Mouse (Mus musculus) urinary bladder, postnatal 25 days (tissue): ENCODE results near the gene Smyd4.
"Not testable (repeated sequence)": the region's sequence is repeated elsewhere in the genome, so short reads cannot be mapped to it uniquely, and the experiment has no call there.

Experiments
- DNase-seq: peaks from one replicate; pipeline ENCODE4 v3.0.0; 2022; ENCODE audit warnings: low spot score

The Smyd4 gene

DNA sequence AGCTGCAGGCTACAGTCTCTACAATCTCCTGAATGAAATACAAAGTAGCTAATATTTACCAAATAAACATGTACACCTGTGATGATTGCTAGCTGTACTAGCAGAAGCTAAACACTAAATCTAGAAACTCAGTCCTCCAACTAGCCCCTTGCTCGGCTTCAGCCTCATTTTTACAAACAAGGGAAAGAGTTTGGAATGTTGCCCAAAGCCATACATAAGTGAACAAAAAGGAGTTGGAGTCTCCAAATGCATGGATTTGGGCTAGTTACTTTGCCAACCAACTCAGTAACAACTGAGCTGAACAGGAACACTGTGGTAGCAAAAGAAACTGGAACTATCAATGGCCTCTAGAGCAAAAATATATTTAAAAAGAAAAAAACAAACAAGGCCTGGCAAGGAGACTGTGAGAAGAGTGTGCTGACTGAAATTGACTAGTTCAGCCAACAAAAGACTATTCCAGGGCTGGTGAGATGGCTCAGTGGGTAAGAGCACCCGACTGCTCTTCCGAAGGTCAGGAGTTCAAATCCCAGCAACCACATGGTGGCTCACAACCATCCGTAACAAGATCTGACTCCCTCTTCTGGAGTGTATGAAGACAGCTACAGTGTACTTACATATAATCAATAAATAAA lies 1.6 kb upstream of the Smyd4 start:
- DNase-seq = no peak

DNA sequence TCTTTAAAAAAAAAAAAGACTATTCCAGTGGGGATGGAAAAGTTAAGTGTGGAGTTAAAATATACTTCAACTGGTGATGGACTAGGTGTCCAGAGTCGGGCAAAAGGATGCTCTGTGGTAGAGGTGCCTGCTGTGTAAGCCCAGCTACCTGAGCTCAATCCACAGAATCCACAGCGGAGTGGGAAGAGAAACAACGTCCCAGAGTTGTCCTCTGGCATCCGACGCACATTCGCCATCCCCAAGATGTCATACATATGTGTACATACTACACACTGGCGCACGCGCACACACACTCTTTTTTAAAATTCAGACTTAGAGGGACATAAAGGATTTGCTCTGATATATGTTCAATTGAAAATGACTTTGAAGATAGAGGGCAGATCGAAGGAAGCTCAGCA lies 1.0 kb upstream of the Smyd4 start:
- no peak for DNase-seq

DNA sequence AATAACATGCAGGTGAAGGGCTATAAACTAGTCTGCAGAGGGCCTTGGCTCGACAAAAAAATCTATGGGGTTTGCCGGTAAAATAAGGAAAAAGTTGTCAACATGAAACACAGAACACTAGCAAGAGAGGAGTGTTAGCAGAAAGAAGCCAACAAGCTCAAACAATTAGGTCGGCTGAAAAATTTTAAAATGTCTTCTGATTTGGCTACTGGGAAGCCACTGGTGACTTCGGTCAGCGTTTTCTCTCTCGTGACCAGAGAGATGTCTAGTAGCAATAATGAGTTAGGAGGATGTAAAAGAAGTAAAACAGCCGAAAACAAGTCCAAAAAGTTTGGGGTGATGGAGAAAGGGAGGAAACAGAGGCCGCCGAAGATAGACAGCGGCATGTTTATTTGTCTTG lies 637 bp upstream of the Smyd4 start:
- DNase-seq = no peak

- no peak for DNase-seq
Observed at GRCm38 (mm10) chr11:75348890-75349261, 643 bp downstream of the Smyd4 start.

GRCm38 (mm10) chr11:75351225-75351624 lies 3.0 kb downstream of the Smyd4 start:
- DNase-seq = no peak

- no peak for DNase-seq
Observed at GRCm38 (mm10) chr11:75355475-75355874, 7.2 kb downstream of the Smyd4 start.

- DNase-seq = no peak
Observed at GRCm38 (mm10) chr11:75377125-75377524, 28.9 kb downstream of the Smyd4 start.

DNA sequence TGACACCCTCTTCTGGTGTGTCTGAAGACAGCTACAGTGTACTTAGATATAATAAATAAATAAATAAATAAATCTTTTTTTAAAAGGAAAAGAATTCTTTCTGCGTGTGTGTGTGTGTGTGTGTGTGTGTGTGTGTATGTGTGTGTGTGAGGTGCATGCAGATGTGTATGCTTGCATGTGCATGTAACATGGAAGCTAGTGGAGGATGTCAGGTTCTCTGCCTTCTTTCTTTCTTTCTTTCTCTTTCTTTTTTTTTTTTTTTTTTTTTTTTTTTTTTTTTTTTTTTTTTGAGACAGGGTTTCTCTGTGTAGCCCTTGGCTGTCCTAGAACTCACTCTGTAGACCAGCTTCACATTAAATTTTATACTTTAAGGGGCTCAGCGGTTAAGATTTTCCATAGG lies 30.6 kb downstream of the Smyd4 start:
- DNase-seq = not testable (repeated sequence)

DNA sequence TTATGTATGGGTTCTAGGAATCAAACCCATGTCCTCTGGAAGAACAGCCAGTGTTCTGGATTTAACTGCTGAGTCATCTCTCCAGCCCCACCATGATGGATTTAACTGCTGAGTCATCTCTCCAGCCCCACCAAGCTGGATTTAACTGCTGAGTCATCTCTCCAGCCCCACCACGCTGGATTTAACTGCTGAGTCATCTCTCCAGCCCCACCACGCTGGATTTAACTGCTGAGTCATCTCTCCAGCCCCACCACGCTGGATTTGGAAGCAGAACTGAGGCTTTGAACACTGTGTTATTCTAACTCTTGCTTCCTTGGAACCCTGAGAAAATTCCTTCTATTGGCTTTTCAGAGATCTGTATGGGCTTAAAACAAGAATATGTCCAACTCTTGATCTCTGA lies 35.3 kb downstream of the Smyd4 start:
- DNase-seq = not testable (repeated sequence)

GRCm38 (mm10) chr11:75395611-75396010 lies 47.4 kb downstream of the Smyd4 start:
- DNase-seq = no peak

DNA sequence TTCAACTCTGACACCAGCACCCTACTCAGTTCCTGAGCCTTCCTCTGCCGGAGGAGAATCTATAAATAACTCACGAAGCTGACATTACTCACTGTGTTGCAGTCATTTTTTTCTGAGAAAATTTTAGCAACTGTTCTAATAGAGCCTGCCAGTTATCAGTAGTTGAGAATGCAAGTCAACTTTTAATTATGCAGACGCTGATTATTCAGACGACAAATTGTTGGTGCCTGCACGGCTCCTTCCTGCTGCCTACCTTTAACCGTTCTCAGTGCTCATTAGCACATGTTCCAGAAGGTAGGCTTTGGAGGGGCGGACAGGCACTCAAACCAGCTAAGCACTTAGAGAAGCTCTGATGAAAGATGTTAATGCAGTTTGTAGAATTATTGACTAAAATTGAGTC lies 49.2 kb downstream of the Smyd4 start:
- DNase-seq = no peak

GRCm38 (mm10) chr11:75399411-75399841 lies 51.2 kb downstream of the Smyd4 start:
- DNase-seq = no peak

DNA sequence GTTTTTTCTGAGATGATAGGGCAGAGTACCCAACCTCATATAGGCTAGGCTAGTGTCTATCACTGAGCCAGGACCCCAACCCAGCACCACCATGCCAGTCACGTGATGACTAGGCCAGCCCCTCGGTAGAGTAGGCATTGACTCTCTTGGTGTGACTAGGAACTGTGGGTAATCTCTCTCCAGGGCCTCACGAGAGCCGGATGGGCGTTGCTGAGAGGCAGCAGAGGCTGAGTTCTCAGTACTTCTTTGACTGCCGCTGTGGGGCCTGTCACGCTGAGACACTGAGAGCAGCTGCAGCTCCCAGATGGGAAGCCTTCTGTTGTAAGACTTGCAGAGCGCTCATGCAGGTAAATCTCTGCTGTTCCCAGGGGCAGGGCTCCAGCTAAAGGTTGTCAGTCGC lies 51.9 kb downstream of the Smyd4 start:
- DNase-seq = no peak

- DNase-seq = no peak
Observed at GRCm38 (mm10) chr11:75402271-75402690, 54.0 kb downstream of the Smyd4 start.

DNA sequence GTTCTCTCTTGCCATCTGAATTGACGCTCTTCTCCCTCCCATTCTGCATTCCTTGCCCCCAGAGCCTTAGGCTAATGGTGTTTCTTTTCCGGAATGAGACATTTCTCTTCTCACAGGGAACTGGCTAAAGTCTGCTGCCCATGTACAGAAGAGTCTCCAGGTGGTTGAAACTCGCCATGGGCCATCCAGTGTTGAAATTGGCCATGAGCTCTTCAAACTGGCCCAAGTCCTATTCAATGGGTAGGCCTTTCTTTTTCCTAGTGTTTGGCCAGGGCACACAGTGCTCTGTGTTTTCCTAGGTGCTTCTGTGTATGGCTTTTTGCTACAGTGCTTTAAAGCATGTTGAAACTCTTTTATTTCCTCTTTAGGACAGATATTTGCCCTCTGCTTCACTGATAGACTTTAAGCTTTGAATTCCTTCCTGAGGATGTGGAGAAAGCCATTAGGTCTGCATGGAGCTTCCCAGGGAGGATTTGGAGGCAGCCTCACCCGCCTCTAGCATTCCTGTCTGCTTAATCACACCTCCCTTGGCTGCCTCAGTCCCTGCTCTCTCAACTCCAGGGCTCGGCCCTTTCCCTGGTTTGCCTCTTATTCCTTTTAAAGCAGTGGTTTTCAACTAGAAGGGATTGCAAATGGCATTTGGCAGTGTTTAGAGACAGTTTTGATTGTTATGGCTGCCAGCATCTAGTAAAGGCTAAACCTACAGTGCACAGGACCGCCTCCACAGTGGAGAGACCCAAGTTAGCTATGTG lies 55.2 kb downstream of the Smyd4 start:
- DNase-seq = no peak

- no peak for DNase-seq
Observed at GRCm38 (mm10) chr11:75404801-75405200, 56.6 kb downstream of the Smyd4 start.

DNA sequence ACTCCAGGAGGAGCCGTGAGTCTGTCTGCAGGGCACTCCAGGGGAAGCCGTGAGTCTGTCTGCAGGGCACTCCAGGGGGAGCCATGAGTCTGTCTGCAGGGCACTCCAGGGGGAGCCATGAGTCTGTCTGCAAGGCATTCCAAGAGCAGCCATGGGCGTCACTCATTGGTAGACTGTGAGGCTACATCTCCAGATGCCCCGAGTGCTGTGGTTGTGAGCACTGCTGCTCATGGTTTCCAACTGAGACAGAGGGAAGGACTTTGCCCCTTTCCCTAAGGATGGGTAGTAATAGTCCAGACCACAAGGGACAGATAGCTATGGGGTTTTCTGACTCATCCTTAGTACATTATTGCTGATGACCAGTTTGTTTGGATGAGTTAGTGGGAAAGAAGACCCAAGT lies 57.9 kb downstream of the Smyd4 start:
- DNase-seq = no peak

DNA sequence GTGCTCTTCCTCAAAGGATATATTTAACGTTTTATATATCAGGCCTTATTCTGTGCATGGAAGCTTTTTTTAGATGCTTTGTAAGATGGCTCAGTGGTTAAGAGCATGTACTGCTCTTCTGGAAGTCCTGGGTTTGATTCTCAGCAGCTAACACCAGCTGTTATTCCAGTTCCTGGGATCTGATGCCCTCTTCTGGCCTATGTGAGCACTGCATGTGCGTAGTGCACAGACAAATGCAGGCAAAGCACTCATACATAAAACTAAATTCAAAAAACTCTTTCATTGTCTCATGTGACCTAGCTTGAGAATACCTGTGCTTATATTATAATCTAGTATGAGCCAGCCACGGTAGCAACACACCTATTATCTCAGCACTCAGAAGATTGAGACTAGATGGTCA lies 58.6 kb downstream of the Smyd4 start:
- DNase-seq = no peak

DNA sequence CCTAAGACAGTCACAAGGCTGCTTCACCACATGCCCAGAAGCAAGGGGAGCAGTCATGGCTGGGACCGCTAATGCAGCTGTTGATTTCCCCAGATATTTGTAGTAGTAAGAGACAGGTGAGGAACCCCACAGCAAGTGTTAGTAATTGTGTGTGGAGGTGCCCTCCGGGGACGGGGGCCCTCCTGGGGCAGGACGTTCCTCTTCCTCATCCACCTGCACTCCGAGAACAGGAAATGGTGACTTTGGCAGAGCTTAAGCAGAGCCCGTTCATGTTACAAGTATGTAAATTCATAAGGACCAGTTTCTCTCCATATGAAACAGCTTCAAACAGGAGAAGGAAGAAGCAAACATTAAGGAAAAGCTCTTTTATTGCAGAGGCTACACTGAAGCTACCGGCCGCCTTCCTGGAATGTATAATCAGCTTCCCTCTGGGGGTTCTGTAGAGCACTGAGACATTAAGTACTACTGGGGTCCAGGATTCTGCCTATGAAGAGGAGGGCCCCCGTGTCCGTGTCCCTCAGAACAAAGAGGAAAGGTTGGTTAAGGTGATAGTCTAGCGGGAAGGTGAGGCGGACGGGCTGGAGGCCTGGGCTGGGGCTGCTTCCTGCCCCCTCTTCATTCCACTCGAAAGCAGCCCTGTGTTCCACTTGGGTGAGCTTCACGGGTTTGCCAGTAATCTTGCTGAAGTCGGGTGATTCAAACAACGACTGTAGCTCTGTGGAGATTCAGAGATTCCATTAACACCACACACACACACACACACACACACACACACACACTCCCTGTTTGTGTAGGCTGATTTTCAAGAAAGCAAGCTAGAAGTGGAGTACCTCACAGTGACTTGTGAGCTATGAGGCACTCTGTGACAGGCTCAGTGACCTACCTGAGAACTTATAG lies 61.7 kb downstream of the Smyd4 start:
- no peak for DNase-seq

DNA sequence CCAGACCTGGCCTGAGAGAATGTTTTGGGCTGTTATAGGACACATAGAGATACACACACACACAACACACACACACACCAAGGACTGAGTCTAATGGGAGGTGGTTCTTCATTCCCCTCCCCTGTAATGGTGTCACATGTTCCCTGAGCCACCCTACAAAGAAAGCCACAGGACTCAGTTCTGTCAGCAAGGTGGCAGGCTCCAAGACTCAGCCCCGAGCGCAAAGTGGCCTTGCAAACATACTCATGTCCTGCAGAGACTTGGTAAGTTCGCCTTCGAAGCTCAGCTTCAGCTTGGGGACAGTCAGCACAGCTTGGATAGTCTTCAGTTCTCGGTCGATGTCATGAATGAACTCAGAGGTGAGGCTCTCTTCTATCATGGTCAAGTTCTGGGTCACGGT lies 62.4 kb downstream of the Smyd4 start:
- DNase-seq = no peak

DNA sequence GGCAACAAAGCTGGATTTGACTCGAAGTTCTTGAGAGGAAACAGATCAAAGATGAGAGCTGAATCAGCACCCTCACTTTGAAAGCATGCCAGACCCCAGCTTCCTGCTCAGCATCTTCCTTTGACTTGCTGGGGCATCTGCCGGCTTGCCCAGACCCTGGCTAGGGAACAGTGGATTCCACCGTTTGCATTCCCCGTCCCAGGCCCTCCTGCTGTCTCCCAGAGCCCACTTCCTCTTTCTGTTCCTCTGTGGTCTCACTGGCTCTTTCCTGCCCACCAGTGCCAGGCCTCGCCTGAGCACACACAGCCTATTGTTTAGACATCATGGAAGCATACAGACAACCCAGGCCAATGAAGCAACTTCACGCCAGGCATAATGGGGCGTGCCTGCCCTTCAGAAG lies 66.9 kb downstream of the Smyd4 start:
- no peak for DNase-seq

GRCm38 (mm10) chr11:75415994-75416393 lies 67.8 kb downstream of the Smyd4 start:
- DNase-seq = no peak

- DNase-seq = no peak
Observed at GRCm38 (mm10) chr11:75420037-75420436, 71.8 kb downstream of the Smyd4 start.
